Mouse (Mus musculus) ES-Bruce4 (cell line): ENCODE measurements at regions not wholly inside any gene's neighbourhood (a gene's known extent, or its start where the extent isn't known, plus 50 kb on each side); places are given as distances from the start of the nearest gene placed in this dataset.

Experiments used
- H3K27ac ChIP-seq: 2 replicates; pipeline ENCODE4 v1.5.1; 2012; ENCODE audit warnings: low read length, inconsistent platforms; ENCODE audit not compliant: insufficient read depth
- H3K27me3 ChIP-seq: 2 replicates; pipeline ENCODE4 v1.6.1; 2012; ENCODE audit warnings: mild to moderate bottlenecking, low read length, inconsistent platforms; ENCODE audit not compliant: control insufficient read depth, poor library complexity, insufficient read depth, severe bottlenecking
- H3K36me3 ChIP-seq: 2 replicates; pipeline ENCODE4 v1.6.1; 2012; ENCODE audit warnings: inconsistent platforms, mild to moderate bottlenecking, low read length, moderate library complexity; ENCODE audit not compliant: control insufficient read depth, poor library complexity, insufficient read depth, severe bottlenecking
- H3K4me1 ChIP-seq: one replicate; pipeline ENCODE4 v1.8.1; 2011; ENCODE audit warnings: low read length; ENCODE audit not compliant: control insufficient read depth, insufficient read depth
- H3K4me3 ChIP-seq: 2 replicates; pipeline ENCODE4 v1.5.1; 2011; ENCODE audit warnings: low read depth, mild to moderate bottlenecking, low read length
- H3K9ac ChIP-seq: 2 replicates; pipeline ENCODE4 v1.6.1; 2012; ENCODE audit warnings: low read depth, mild to moderate bottlenecking, inconsistent platforms; ENCODE audit not compliant: poor library complexity, severe bottlenecking
- H3K9me3 ChIP-seq: replicated peaks from 2 replicates; pipeline ENCODE4 v1.6.1; 2012; ENCODE audit warnings: mild to moderate bottlenecking, low read length, inconsistent platforms; ENCODE audit not compliant: control insufficient read depth, poor library complexity, insufficient read depth, severe bottlenecking
- CTCF ChIP-seq: IDR thresholded peaks from one replicate; pipeline ENCODE4 v1.8.1; 2011; ENCODE audit warnings: low read depth, low read length
- EP300 ChIP-seq: IDR thresholded peaks from 2 replicates; pipeline ENCODE4 v1.6.1; 2011; ENCODE audit warnings: low read depth, low read length; ENCODE audit not compliant: insufficient read depth
- POLR2A ChIP-seq: IDR thresholded peaks from one replicate; pipeline ENCODE4 v1.8.1; 2011; ENCODE audit warnings: low read length; ENCODE audit not compliant: insufficient read depth

GRCm38 (mm10) chr10:111829291-111829690 is 143.2 kb upstream of the Krr1 start:
- no peak overlapping the region for H3K27ac ChIP-seq
- H3K9me3 ChIP-seq = no peaks in the 10 kb centered on the region
- no peaks in the 10 kb centered on the region for H3K4me1 ChIP-seq
- no peaks in the 10 kb centered on the region; the same call in 1 of the 2 replicates for H3K27me3 ChIP-seq
- H3K36me3 ChIP-seq = no peaks in the 10 kb centered on the region
- H3K9ac ChIP-seq = no peak overlapping the region
- no peak for TF ChIP-seq EP300
- TF ChIP-seq POLR2A = no peak
- no peak for TF ChIP-seq CTCF
- no peak overlapping the region for H3K4me3 ChIP-seq

GRCm38 (mm10) chr10:111831105-111831504 is 141.4 kb upstream of the Krr1 start:
- Histone ChIP-seq H3K9ac (no peak overlapping the region), H3K4me3 (no peak overlapping the region)

GRCm38 (mm10) chr10:111833611-111834010 is 138.9 kb upstream of the Krr1 start:
- Histone ChIP-seq H3K4me3 (no peak overlapping the region), H3K9me3 (no peaks in the 10 kb centered on the region), H3K9ac (no peak overlapping the region), H3K36me3 (no peaks in the 10 kb centered on the region), H3K27me3 (no peaks in the 10 kb centered on the region), H3K4me1 (no peaks in the 10 kb centered on the region), H3K27ac (no peak overlapping the region)
- TF ChIP-seq EP300 = no peak
- TF ChIP-seq POLR2A = no peak
- TF ChIP-seq CTCF = no peak

More at GRCm38 (mm10) chr10:111831105-111831504, 141.4 kb upstream of the Krr1 start:
- no peaks in the 10 kb centered on the region for H3K36me3 ChIP-seq
- no peaks in the 10 kb centered on the region; the same call in 1 of the 2 replicates for H3K27me3 ChIP-seq
- no peaks in the 10 kb centered on the region for H3K9me3 ChIP-seq
- TF ChIP-seq EP300 = no peak
- no peak for TF ChIP-seq CTCF
- no peak for TF ChIP-seq POLR2A
- H3K4me1 ChIP-seq = no peaks in the 10 kb centered on the region
- H3K27ac ChIP-seq = no peak overlapping the region

GRCm38 (mm10) chr10:111834280-111834679 is 138.2 kb upstream of the Krr1 start:
- Histone ChIP-seq H3K4me1 (no peaks in the 10 kb centered on the region), H3K36me3 (no peaks in the 10 kb centered on the region), H3K27ac (no peak overlapping the region), H3K4me3 (no peak overlapping the region), H3K27me3 (no peaks in the 10 kb centered on the region), H3K9ac (no peak overlapping the region), H3K9me3 (no peaks in the 10 kb centered on the region)
- TF ChIP-seq CTCF (no peak), EP300 (no peak)

- H3K4me3 ChIP-seq = no peak overlapping the region
These were observed 137.3 kb upstream of the Krr1 start for GRCm38 (mm10) chr10:111834925-111835823.

GRCm38 (mm10) chr10:111836191-111836590 is 136.3 kb upstream of the Krr1 start:
- Histone ChIP-seq H3K27ac (no peak overlapping the region), H3K9me3 (no peaks in the 10 kb centered on the region), H3K4me1 (no peaks in the 10 kb centered on the region), H3K4me3 (no peak overlapping the region), H3K27me3 (no peaks in the 10 kb centered on the region), H3K36me3 (no peaks in the 10 kb centered on the region), H3K9ac (no peak overlapping the region)
- TF ChIP-seq POLR2A = no peak

More at GRCm38 (mm10) chr10:111834925-111835823, 137.3 kb upstream of the Krr1 start:
- H3K9me3 ChIP-seq = no peaks in the 10 kb centered on the region
- TF ChIP-seq POLR2A (no peak), EP300 (no peak), CTCF (no peak)
- no peaks in the 10 kb centered on the region for H3K4me1 ChIP-seq
- H3K9ac ChIP-seq = no peak overlapping the region
- H3K36me3 ChIP-seq = no peaks in the 10 kb centered on the region
- H3K27me3 ChIP-seq = no peaks in the 10 kb centered on the region
- H3K27ac ChIP-seq = no peak overlapping the region
